Comparison of ENCODE assay signal across 8 mouse cellular contexts in the genomic region with DNA sequence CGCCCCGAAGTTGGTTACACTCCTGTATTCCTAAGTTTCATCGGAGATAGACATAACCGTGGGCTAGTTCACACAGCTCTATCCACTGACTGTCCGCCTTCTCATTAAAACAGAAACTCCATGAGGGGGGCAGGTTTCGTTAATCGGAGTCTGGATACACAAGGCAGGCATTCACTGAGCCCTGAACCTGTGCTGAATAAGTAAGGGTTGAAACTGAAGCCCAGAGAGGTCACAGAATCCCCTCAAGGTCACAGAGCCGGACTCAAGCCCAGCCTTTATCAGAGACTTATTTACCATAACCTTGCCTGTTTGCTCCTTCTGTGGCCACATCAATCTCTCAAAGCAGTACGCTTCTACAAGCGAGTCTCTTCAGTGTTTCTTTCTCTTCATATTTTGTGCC. TPM values are rescaled to one million over a fixed set of nuclear protein-coding genes. Genes with fewer than 3 reads are reported as not detected.
DNase-seq lines count a peak whose midpoint lies in the region; ATAC-seq and TF ChIP-seq lines count a peak whose summit lies in the region.

No protein-coding gene starts in this region.

- no peak for DNase-seq in kidney, adult 2 months
- DNase-seq in embryonic facial prominence, embryonic 14.5 days (ENCODE audit: low spot score), result no peak
- no peak for DNase-seq in hindbrain, embryonic 14.5 days (ENCODE audit: low spot score)
- DNase-seq in midbrain, embryonic 14.5 days, result no peak
- no peak for DNase-seq in gastrocnemius, postnatal 4 days (ENCODE audit: low spot score in 2 of 2)
- no peak for DNase-seq in cerebellum, adult 9-11 months
- DNase-seq in B cell, adult 2 months, result no peak

- 70% methylated on average over 10 of the region's 10 CpGs for WGBS in kidney, embryonic 15.5 days
- 73% methylated on average over 10 of the region's 10 CpGs for WGBS in kidney, adult 2 months
- 67% methylated on average over 10 of the region's 10 CpGs for WGBS in embryonic facial prominence, embryonic 14.5 days
- 70% methylated on average over 10 of the region's 10 CpGs for WGBS in hindbrain, embryonic 14.5 days
- 71% methylated on average over 10 of the region's 10 CpGs for WGBS in midbrain, embryonic 14.5 days

- peaks cover 26% of the 10 kb centered on the region for H3K4me1 ChIP-seq in kidney, embryonic 15.5 days
- H3K4me1 ChIP-seq in kidney, adult 2 months (ENCODE audit: control insufficient read depth, insufficient read depth, low read length), result peaks cover 9% of the 10 kb centered on the region; the same call in 1 of the 2 replicates
- H3K4me1 ChIP-seq in embryonic facial prominence, embryonic 14.5 days (ENCODE audit: control insufficient read depth, insufficient read depth, low read length), result peaks cover 16% of the 10 kb centered on the region
- H3K4me1 ChIP-seq in hindbrain, embryonic 14.5 days (replicated peaks; ENCODE audit: control insufficient read depth, insufficient read depth, low read length), result peaks cover 28% of the 10 kb centered on the region
- H3K4me1 ChIP-seq in midbrain, embryonic 14.5 days (ENCODE audit: control insufficient read depth, insufficient read depth, low read length), result peaks cover 18% of the 10 kb centered on the region

- TF ChIP-seq CTCF in kidney, adult 2 months (conservative IDR thresholded peaks at IDR 0.05; ENCODE audit: insufficient read depth, insufficient read length, low read depth, low read length), result no peak

- H3K36me3 ChIP-seq in kidney, embryonic 15.5 days, result no peaks in the 10 kb centered on the region
- H3K36me3 ChIP-seq in kidney, adult 2 months (ENCODE audit: control insufficient read depth, insufficient read depth, low read length), result no peaks in the 10 kb centered on the region
- H3K36me3 ChIP-seq in embryonic facial prominence, embryonic 14.5 days (ENCODE audit: control insufficient read depth, insufficient read depth, low read length), result no peaks in the 10 kb centered on the region
- no peaks in the 10 kb centered on the region for H3K36me3 ChIP-seq in hindbrain, embryonic 14.5 days (replicated peaks; ENCODE audit: control insufficient read depth, insufficient read depth)
- H3K36me3 ChIP-seq in midbrain, embryonic 14.5 days (ENCODE audit: control insufficient read depth, insufficient read depth, low read length), result no peaks in the 10 kb centered on the region

- peak overlapping the region; percentile 98 for H3K4me3 ChIP-seq in kidney, embryonic 15.5 days (replicated peaks)
- H3K4me3 ChIP-seq in kidney, adult 2 months (ENCODE audit: insufficient read depth, low read depth, low read length), result no peak overlapping the region
- H3K4me3 ChIP-seq in embryonic facial prominence, embryonic 14.5 days (ENCODE audit: low read depth, low read length), result peak overlapping the region; percentile 94
- peak overlapping the region; percentile 7; the same call in 1 of the 2 replicates for H3K4me3 ChIP-seq in hindbrain, embryonic 14.5 days (replicated peaks; ENCODE audit: low read length)
- 0 out of 2 replicates have a peak overlapping the region, but pooled peaks have one; percentile 5 for H3K4me3 ChIP-seq in midbrain, embryonic 14.5 days (replicated peaks; ENCODE audit: low read depth, low read length)

- no peaks in the 10 kb centered on the region for H3K9me3 ChIP-seq in kidney, embryonic 15.5 days (replicated peaks)
- H3K9me3 ChIP-seq in embryonic facial prominence, embryonic 14.5 days (ENCODE audit: control insufficient read depth, low read length), result no peaks in the 10 kb centered on the region
- no peaks in the 10 kb centered on the region for H3K9me3 ChIP-seq in hindbrain, embryonic 14.5 days (ENCODE audit: control insufficient read depth, low read length)
- H3K9me3 ChIP-seq in midbrain, embryonic 14.5 days (ENCODE audit: control insufficient read depth, low read length), result no peaks in the 10 kb centered on the region

- ATAC-seq in kidney, embryonic 15.5 days (replicated peaks; ENCODE audit: low FRiP score), result no peak
- no peak for ATAC-seq in embryonic facial prominence, embryonic 14.5 days (ENCODE audit: low read depth)
- no peak for ATAC-seq in hindbrain, embryonic 14.5 days (ENCODE audit: low FRiP score)
- no peak for ATAC-seq in midbrain, embryonic 14.5 days (ENCODE audit: low FRiP score, low TSS enrichment)

- H3K4me2 ChIP-seq in kidney, embryonic 15.5 days, result peak overlapping the region; percentile 83
- peak overlapping the region; percentile 57 for H3K4me2 ChIP-seq in embryonic facial prominence, embryonic 14.5 days (ENCODE audit: low read depth, low read length)
- peak overlapping the region; percentile 74 for H3K4me2 ChIP-seq in hindbrain, embryonic 14.5 days (replicated peaks)
- H3K4me2 ChIP-seq in midbrain, embryonic 14.5 days (ENCODE audit: low read length), result peak overlapping the region; percentile 56

- no peak overlapping the region for H3K27ac ChIP-seq in kidney, embryonic 15.5 days
- no peak overlapping the region for H3K27ac ChIP-seq in kidney, adult 2 months (ENCODE audit: insufficient read depth, low read depth, low read length)
- H3K27ac ChIP-seq in embryonic facial prominence, embryonic 14.5 days (replicated peaks; ENCODE audit: low read depth, low read length), result no peak overlapping the region
- no peak overlapping the region for H3K27ac ChIP-seq in hindbrain, embryonic 14.5 days
- H3K27ac ChIP-seq in midbrain, embryonic 14.5 days (replicated peaks; ENCODE audit: low read depth, low read length), result no peak overlapping the region

- no peak overlapping the region for H3K9ac ChIP-seq in kidney, embryonic 15.5 days
- no peak overlapping the region for H3K9ac ChIP-seq in embryonic facial prominence, embryonic 14.5 days (ENCODE audit: low read depth, low read length)
- no peak overlapping the region for H3K9ac ChIP-seq in hindbrain, embryonic 14.5 days
- H3K9ac ChIP-seq in midbrain, embryonic 14.5 days (replicated peaks; ENCODE audit: low read length), result peak overlapping the region; percentile 21; the same call in 1 of the 2 replicates

- H3K27me3 ChIP-seq in kidney, embryonic 15.5 days, result no peaks in the 10 kb centered on the region
- H3K27me3 ChIP-seq in kidney, adult 2 months (replicated peaks; ENCODE audit: control insufficient read depth, insufficient read depth, low read length), result no peaks in the 10 kb centered on the region
- H3K27me3 ChIP-seq in embryonic facial prominence, embryonic 14.5 days (replicated peaks; ENCODE audit: control insufficient read depth, insufficient read depth, low read length), result no peaks in the 10 kb centered on the region
- no peaks in the 10 kb centered on the region for H3K27me3 ChIP-seq in hindbrain, embryonic 14.5 days (ENCODE audit: control insufficient read depth, insufficient read depth, low read length)
- H3K27me3 ChIP-seq in midbrain, embryonic 14.5 days (ENCODE audit: control insufficient read depth, insufficient read depth, low read length), result no peaks in the 10 kb centered on the region

- TF ChIP-seq POLR2A in kidney, adult 2 months (IDR thresholded peaks at IDR 0.05; ENCODE audit: low read depth, low read length), result no peak

RNA-seq across cellular contexts. Expression of a gene that starts 2.2 kb away (rescaled TPM):
- polyA plus RNA-seq in kidney, embryonic 15.5 days (2015; fragmentation: Nextera tagmentation; extraction: Ambion mirVana), result 5.5 and 5.6 TPM in 2 replicates
- polyA plus RNA-seq in kidney, adult 2 months (2012; rRNA removed), result 6.4 and 6.5 TPM in 2 replicates
- 6.9 and 7.0 TPM in 2 replicates for polyA plus RNA-seq in embryonic facial prominence, embryonic 14.5 days (2014; fragmentation: Nextera tagmentation; extraction: Ambion mirVana)
- polyA plus RNA-seq in hindbrain, embryonic 14.5 days (2014; fragmentation: Nextera tagmentation; extraction: Ambion mirVana), result 7.6 and 8.0 TPM in 2 replicates
- 6.2 and 8.2 TPM in 2 replicates for polyA plus RNA-seq in midbrain, embryonic 14.5 days (2014; fragmentation: Nextera tagmentation; extraction: Ambion mirVana)
- 10 to 100 TPM; 17.3 to 18.5 TPM for total RNA-seq in gastrocnemius, postnatal 4 days (2021)
